8 mouse cellular contexts compared by ENCODE assay signal in the genomic region with DNA sequence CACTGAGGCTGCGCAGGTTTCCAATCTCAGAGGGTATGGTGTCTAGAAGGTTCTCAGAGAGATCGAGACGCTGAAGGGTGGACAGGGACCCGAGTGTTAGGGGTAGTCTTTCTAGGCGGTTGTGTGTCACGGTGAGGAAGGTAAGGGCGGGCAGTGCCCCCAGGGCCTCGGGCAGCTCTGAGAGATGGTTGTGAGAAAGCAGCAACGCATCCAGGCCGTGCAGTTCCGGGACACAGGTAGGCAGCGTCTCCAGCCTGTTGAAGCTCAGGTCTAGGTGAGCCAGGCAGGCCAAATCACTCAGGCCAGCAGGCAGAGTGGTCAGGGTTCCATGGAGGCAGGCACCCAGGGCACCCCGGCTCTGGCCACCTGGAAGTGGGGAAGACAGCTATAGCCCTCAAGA. TPM values are rescaled to one million over a fixed set of nuclear protein-coding genes. Genes with fewer than 3 reads are reported as not detected.
A peak's percentile ranks its signal among the peaks of the same experiment; 100 is the strongest.
DNase-seq lines count a peak whose midpoint lies in the region; ATAC-seq lines count a peak whose summit lies in the region.
"Had no signal": no experiment of that assay in that cellular context is flagged by ENCODE, and none has a peak within 500 bp of the region (broad histone marks: within the 10 kb centered on the region; RNA-seq: fewer than 3 reads in every experiment).

No protein-coding gene starts in this region.

- DNase-seq in lung, postnatal 14 days, result no peak
- no peak for DNase-seq in embryonic facial prominence, embryonic 10.5 days (ENCODE audit: low spot score)
- DNase-seq in urinary bladder, postnatal 10 days (ENCODE audit: low spot score), result no peak
- no peak for DNase-seq in B cell, adult 2 months
- DNase-seq: thymus, postnatal 14 days had no signal

- peak overlapping the region; percentile 68 for H3K9ac ChIP-seq in lung, embryonic 15.5 days
- H3K9ac ChIP-seq in forebrain, embryonic 15.5 days (replicated peaks), result peak overlapping the region; percentile 39; the same call in 1 of the 2 replicates
- peak overlapping the region; percentile 78 for H3K9ac ChIP-seq in liver, embryonic 16.5 days (ENCODE audit: low read depth, low read length)

- ATAC-seq in lung, embryonic 15.5 days (ENCODE audit: borderline replicate concordance, extremely low read depth, low FRiP score, low TSS enrichment), result no peak
- no peak for ATAC-seq in forebrain, embryonic 15.5 days (replicated peaks)
- no peak for ATAC-seq in liver, embryonic 16.5 days (ENCODE audit: low read depth)

- H3K9me3 ChIP-seq in lung, embryonic 15.5 days, result no peaks in the 10 kb centered on the region
- H3K9me3 ChIP-seq in embryonic facial prominence, embryonic 10.5 days, result no peaks in the 10 kb centered on the region
- H3K9me3 ChIP-seq in forebrain, embryonic 15.5 days, result no peaks in the 10 kb centered on the region
- no peaks in the 10 kb centered on the region for H3K9me3 ChIP-seq in liver, embryonic 16.5 days (replicated peaks; ENCODE audit: control insufficient read depth, low read length)

- peaks cover 19% of the 10 kb centered on the region for H3K36me3 ChIP-seq in lung, embryonic 15.5 days
- peaks cover 51% of the 10 kb centered on the region for H3K36me3 ChIP-seq in embryonic facial prominence, embryonic 10.5 days (replicated peaks)
- H3K36me3 ChIP-seq in forebrain, embryonic 15.5 days, result no peaks in the 10 kb centered on the region
- H3K36me3 ChIP-seq in liver, embryonic 16.5 days (ENCODE audit: control insufficient read depth, insufficient read depth), result peaks cover 30% of the 10 kb centered on the region

- H3K4me1 ChIP-seq in lung, embryonic 15.5 days, result peaks cover 44% of the 10 kb centered on the region
- H3K4me1 ChIP-seq in embryonic facial prominence, embryonic 10.5 days, result peaks cover 47% of the 10 kb centered on the region
- peaks cover 38% of the 10 kb centered on the region for H3K4me1 ChIP-seq in forebrain, embryonic 15.5 days
- H3K4me1 ChIP-seq in liver, embryonic 16.5 days (ENCODE audit: control insufficient read depth, low read depth, low read length), result peaks cover 48% of the 10 kb centered on the region

- no peaks in the 10 kb centered on the region for H3K27me3 ChIP-seq in lung, embryonic 15.5 days
- no peaks in the 10 kb centered on the region for H3K27me3 ChIP-seq in embryonic facial prominence, embryonic 10.5 days (replicated peaks; ENCODE audit: low read depth, poor library complexity, severe bottlenecking)
- H3K27me3 ChIP-seq in forebrain, embryonic 15.5 days, result no peaks in the 10 kb centered on the region
- no peaks in the 10 kb centered on the region for H3K27me3 ChIP-seq in liver, embryonic 16.5 days (ENCODE audit: control insufficient read depth, insufficient read depth, low read depth, low read length)

- peak overlapping the region; percentile 51 for H3K4me3 ChIP-seq in lung, embryonic 15.5 days
- peak overlapping the region; percentile 64 for H3K4me3 ChIP-seq in embryonic facial prominence, embryonic 10.5 days
- H3K4me3 ChIP-seq in forebrain, embryonic 15.5 days, result peak overlapping the region; percentile 45
- peak overlapping the region; percentile 63 for H3K4me3 ChIP-seq in liver, embryonic 16.5 days (ENCODE audit: low read depth, low read length)

- WGBS in lung, embryonic 15.5 days, result 85% methylated on average over 13 of the region's 13 CpGs
- WGBS in embryonic facial prominence, embryonic 10.5 days, result 91% methylated on average over 13 of the region's 13 CpGs
- 91% methylated on average over 13 of the region's 13 CpGs for WGBS in forebrain, embryonic 15.5 days
- WGBS in liver, embryonic 16.5 days (ENCODE audit: insufficient replicate concordance), result 83% methylated on average over 13 of the region's 13 CpGs

- peak overlapping the region; percentile 95 for H3K4me2 ChIP-seq in lung, embryonic 15.5 days
- peak overlapping the region; percentile 79 for H3K4me2 ChIP-seq in forebrain, embryonic 15.5 days (replicated peaks)
- H3K4me2 ChIP-seq in liver, embryonic 16.5 days (ENCODE audit: low read depth, low read length), result peak overlapping the region; percentile 95

- H3K27ac ChIP-seq in lung, embryonic 15.5 days, result no peak overlapping the region
- H3K27ac ChIP-seq in embryonic facial prominence, embryonic 10.5 days (replicated peaks), result peak overlapping the region; percentile 87; the same call in 1 of the 2 replicates
- H3K27ac ChIP-seq in forebrain, embryonic 15.5 days (replicated peaks), result no peak overlapping the region
- H3K27ac ChIP-seq in liver, embryonic 16.5 days (ENCODE audit: low read length), result no peak overlapping the region

RNA-seq across cellular contexts. Expression of a gene that starts 1.6 kb away (rescaled TPM):
- polyA plus RNA-seq in lung, embryonic 15.5 days (2015; fragmentation: Nextera tagmentation; extraction: Ambion mirVana), result 14.4 and 15.8 TPM in 2 replicates
- polyA plus RNA-seq in embryonic facial prominence, embryonic 10.5 days (2016; fragmentation: Nextera tagmentation; extraction: Ambion mirVana), result 24.9 and 26.0 TPM in 2 replicates
- 7.8 and 9.5 TPM in 2 replicates for polyA plus RNA-seq in forebrain, embryonic 15.5 days (2015; fragmentation: Nextera tagmentation; extraction: Ambion mirVana)
- 8.8 and 9.7 TPM in 2 replicates for polyA plus RNA-seq in liver, embryonic 16.5 days (2015; fragmentation: Nextera tagmentation; extraction: Ambion mirVana)

RNA-seq across cellular contexts. Expression of a gene that starts 4.5 kb away (rescaled TPM):
- polyA plus RNA-seq in lung, embryonic 15.5 days (2015; fragmentation: Nextera tagmentation; extraction: Ambion mirVana), result 24.9 and 25.1 TPM in 2 replicates
- polyA plus RNA-seq in embryonic facial prominence, embryonic 10.5 days (2016; fragmentation: Nextera tagmentation; extraction: Ambion mirVana), result 49.3 and 52.2 TPM in 2 replicates
- polyA plus RNA-seq in forebrain, embryonic 15.5 days (2015; fragmentation: Nextera tagmentation; extraction: Ambion mirVana), result 83.1 and 86.3 TPM in 2 replicates
- polyA plus RNA-seq in liver, embryonic 16.5 days (2015; fragmentation: Nextera tagmentation; extraction: Ambion mirVana), result 18.7 and 20.7 TPM in 2 replicates

RNA-seq across cellular contexts. Expression of a gene that starts 5.0 kb away (rescaled TPM):
- polyA plus RNA-seq in lung, embryonic 15.5 days (2015; fragmentation: Nextera tagmentation; extraction: Ambion mirVana), result 1,155 and 1,294 TPM in 2 replicates
- 1,198 and 1,200 TPM in 2 replicates for polyA plus RNA-seq in embryonic facial prominence, embryonic 10.5 days (2016; fragmentation: Nextera tagmentation; extraction: Ambion mirVana)
- 820 and 834 TPM in 2 replicates for polyA plus RNA-seq in forebrain, embryonic 15.5 days (2015; fragmentation: Nextera tagmentation; extraction: Ambion mirVana)
- polyA plus RNA-seq in liver, embryonic 16.5 days (2015; fragmentation: Nextera tagmentation; extraction: Ambion mirVana), result 644 and 698 TPM in 2 replicates

RNA-seq across cellular contexts. Expression of a gene that starts 12.8 kb away (rescaled TPM):
- 35.9 and 41.6 TPM in 2 replicates for polyA plus RNA-seq in lung, embryonic 15.5 days (2015; fragmentation: Nextera tagmentation; extraction: Ambion mirVana)
- 13.2 and 14.3 TPM in 2 replicates for polyA plus RNA-seq in embryonic facial prominence, embryonic 10.5 days (2016; fragmentation: Nextera tagmentation; extraction: Ambion mirVana)
- polyA plus RNA-seq in forebrain, embryonic 15.5 days (2015; fragmentation: Nextera tagmentation; extraction: Ambion mirVana), result 21.5 and 22.0 TPM in 2 replicates
- polyA plus RNA-seq in liver, embryonic 16.5 days (2015; fragmentation: Nextera tagmentation; extraction: Ambion mirVana), result 14.9 and 15.5 TPM in 2 replicates

RNA-seq across cellular contexts. Expression of a gene that starts 12.9 kb away (rescaled TPM):
- 0.52 and 0.90 TPM in 2 replicates for polyA plus RNA-seq in lung, embryonic 15.5 days (2015; fragmentation: Nextera tagmentation; extraction: Ambion mirVana)
- 7.7 and 8.4 TPM in 2 replicates for polyA plus RNA-seq in embryonic facial prominence, embryonic 10.5 days (2016; fragmentation: Nextera tagmentation; extraction: Ambion mirVana)
- 47.0 and 50.4 TPM in 2 replicates for polyA plus RNA-seq in forebrain, embryonic 15.5 days (2015; fragmentation: Nextera tagmentation; extraction: Ambion mirVana)
- polyA plus RNA-seq in liver, embryonic 16.5 days (2015; fragmentation: Nextera tagmentation; extraction: Ambion mirVana), result not detected in 2 replicates
